Mouse (Mus musculus) cerebellum, postnatal 25 days (tissue): Measurements from ENCODE around the gene Samhd1.

Experiments used
- DNase-seq, 2 experiments: peaks; one replicate each; pipeline ENCODE4 v3.0.0; 2021; ENCODE audit warnings: mixed read lengths in 2 of 2

Gene Samhd1

GRCm38 (mm10) chr2:157049831-157050243 lies 85.2 kb downstream of the Samhd1 start:
- peak; percentile 58 to 60 for DNase-seq

- peak; percentile 71 to 72 for DNase-seq
Measured at GRCm38 (mm10) chr2:157048395-157049181, 86.5 kb downstream of the Samhd1 start.
